Mouse (Mus musculus) embryonic facial prominence, embryonic 14.5 days (tissue): ENCODE data around the gene Cdyl. TPM values are rescaled to one million over a fixed set of nuclear protein-coding genes. Genes with fewer than 3 reads are reported as not detected.

Experiments used
- ATAC-seq: fragments of 200-750 bp; cut with Nextera tagmentation; 2 replicates; pipeline ENCODE4 v1.8.0; 2017; ENCODE audit warnings: low read depth, moderate number of reproducible peaks, moderate TSS enrichment
- DNase-seq: peaks from one replicate; pipeline ENCODE4 v3.0.0-alpha.2; 2015; ENCODE audit warnings: low spot score
- H3K27ac ChIP-seq: fragments of 300-500 bp; sonication (generic); replicated peaks from 2 replicates; pipeline ENCODE4 v1.5.1; 2014; ENCODE audit warnings: low read depth, mild to moderate bottlenecking, low read length, moderate library complexity
- H3K27me3 ChIP-seq: fragments of 300-500 bp; sonication (generic); replicated peaks from 2 replicates; pipeline ENCODE4 v1.6.1; 2014; ENCODE audit warnings: low read length; ENCODE audit not compliant: control insufficient read depth, insufficient read depth
- H3K36me3 ChIP-seq: fragments of 300-500 bp; sonication (generic); 2 replicates; pipeline ENCODE4 v1.6.1; 2014; ENCODE audit warnings: low read length, mixed read lengths; ENCODE audit not compliant: control insufficient read depth, insufficient read depth
- H3K4me1 ChIP-seq: fragments of 300-500 bp; sonication (generic); 2 replicates; pipeline ENCODE4 v1.6.1; 2014; ENCODE audit warnings: antibody characterized with exemption, low read length; ENCODE audit not compliant: control insufficient read depth, insufficient read depth
- H3K4me2 ChIP-seq: fragments of 300-500 bp; sonication (generic); 2 replicates; pipeline ENCODE4 v1.6.1; 2014; ENCODE audit warnings: low read depth, mild to moderate bottlenecking, low read length, moderate library complexity, mixed read lengths
- H3K4me3 ChIP-seq: fragments of 300-500 bp; sonication (generic); 2 replicates; pipeline ENCODE4 v1.5.1; 2014; ENCODE audit warnings: low read depth, mild to moderate bottlenecking, low read length
- H3K9ac ChIP-seq: fragments of 300-500 bp; sonication (generic); 2 replicates; pipeline ENCODE4 v1.6.1; 2014; ENCODE audit warnings: low read depth, mild to moderate bottlenecking, low read length, moderate library complexity, mixed read lengths
- H3K9me3 ChIP-seq: fragments of 300-500 bp; sonication (generic); 2 replicates; pipeline ENCODE4 v1.6.1; 2016; ENCODE audit warnings: low read length; ENCODE audit not compliant: control insufficient read depth
- WGBS: fragments of 180-500 bp; shearing (Covaris S2); extraction: QIAGEN DNeasy Blood & Tissue Kit; methylation state at CpG from one replicate; pipeline ENCODE4 v1.1.7; 2014; 5-methylcytosine and 5-hydroxymethylcytosine counted together
- polyA plus RNA-seq: library from polyadenylated mRNA; unstranded; fragments of >200 nt; fragmentation: Nextera tagmentation; extraction: Ambion mirVana; gene quantifications from 2 replicates; pipeline ENCODE4 v1.2.1, GENCODE M21; 2014

Gene Cdyl
- polyA plus RNA-seq, 1 experiment from 2014 or later, result 17.5 TPM

DNA sequence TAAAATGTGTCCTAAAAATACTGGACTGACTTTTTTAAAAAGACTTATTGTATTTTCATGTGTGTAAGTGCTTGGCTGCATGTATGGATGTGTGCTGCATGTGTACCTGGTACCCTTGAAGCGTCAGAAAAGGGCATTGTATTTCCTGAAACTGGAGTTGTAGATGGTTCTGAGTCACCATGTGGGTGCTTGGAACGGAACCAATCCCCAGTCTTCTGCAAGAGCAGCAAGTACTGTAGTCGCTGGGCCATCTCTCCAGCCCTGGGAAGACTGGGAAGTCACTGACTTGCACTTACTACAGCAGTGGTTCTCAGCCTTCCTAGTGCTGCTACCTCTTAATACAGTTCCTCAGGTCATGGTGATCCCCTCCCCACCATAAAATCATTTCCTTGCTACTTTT lies 122.1 kb downstream of the Cdyl start:
- no peak overlapping the region for H3K4me3 ChIP-seq
- H3K9me3 ChIP-seq, result no peaks in the 10 kb centered on the region
- H3K4me1 ChIP-seq, result peaks cover 5% of the 10 kb centered on the region; the same call in 1 of the 2 replicates
- WGBS, result 76% methylated on average over 3 of the region's 3 CpGs
- ATAC-seq (no peak), DNase-seq (no peak)
- no peak overlapping the region for H3K9ac ChIP-seq
- H3K27ac ChIP-seq, result no peak overlapping the region
- no peak overlapping the region for H3K4me2 ChIP-seq
- no peaks in the 10 kb centered on the region for H3K36me3 ChIP-seq
- no peaks in the 10 kb centered on the region for H3K27me3 ChIP-seq

DNA sequence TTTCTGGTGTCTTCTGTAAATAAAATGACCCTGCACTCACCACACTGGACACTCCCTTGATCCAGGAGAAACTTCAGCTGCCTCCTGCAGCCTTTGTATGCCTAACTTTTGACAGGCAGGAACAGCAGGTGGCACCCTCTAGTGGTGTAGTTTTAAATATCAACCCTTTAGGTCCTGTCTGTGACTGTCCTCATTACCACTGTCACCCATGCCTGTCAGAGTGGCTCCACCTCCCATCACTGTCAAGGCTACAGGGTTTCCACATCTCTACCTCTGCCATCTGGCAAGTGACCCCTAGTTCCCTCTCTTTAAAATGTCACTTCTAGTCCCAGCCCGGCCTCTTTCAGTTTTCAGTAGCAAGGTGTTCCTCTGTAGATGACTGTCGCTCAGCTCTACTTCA lies 123.3 kb downstream of the Cdyl start:
- Histone ChIP-seq H3K4me1 (0 out of 2 replicates have a peak, but pooled peaks cover 5% of the 10 kb centered on the region), H3K4me3 (no peak overlapping the region), H3K9ac (no peak overlapping the region), H3K27me3 (no peaks in the 10 kb centered on the region), H3K9me3 (no peaks in the 10 kb centered on the region), H3K27ac (no peak overlapping the region), H3K4me2 (no peak overlapping the region), H3K36me3 (no peaks in the 10 kb centered on the region)
- 81% methylated on average over 2 of the region's 2 CpGs for WGBS
- ATAC-seq (no peak), DNase-seq (peak; percentile 51)

DNA sequence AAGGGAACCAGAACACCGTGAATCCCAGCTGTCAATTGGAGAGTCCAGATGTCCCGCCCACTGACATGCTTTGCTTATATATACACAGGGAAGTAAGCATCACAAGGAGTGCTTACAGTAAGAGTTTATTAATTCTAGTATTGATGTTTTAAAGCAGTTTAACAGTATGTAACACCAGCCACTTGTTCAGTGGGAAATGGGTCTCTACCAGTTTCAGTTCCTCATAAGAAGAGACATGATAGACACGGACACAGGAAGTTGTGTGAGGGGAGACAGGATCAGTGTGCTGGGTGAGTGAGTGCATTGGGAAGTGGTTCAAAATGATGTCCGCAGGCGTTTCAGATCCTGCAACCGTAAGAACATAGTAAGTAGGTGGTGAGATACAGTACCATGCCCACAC lies 123.9 kb downstream of the Cdyl start:
- Histone ChIP-seq H3K27me3 (no peaks in the 10 kb centered on the region), H3K36me3 (no peaks in the 10 kb centered on the region), H3K9ac (no peak overlapping the region), H3K27ac (no peak overlapping the region), H3K4me1 (0 out of 2 replicates have a peak, but pooled peaks cover 5% of the 10 kb centered on the region), H3K9me3 (no peaks in the 10 kb centered on the region), H3K4me3 (no peak overlapping the region), H3K4me2 (no peak overlapping the region)
- ATAC-seq, result no peak
- no peak for DNase-seq
- 78% methylated on average over 6 of the region's 6 CpGs for WGBS

DNA sequence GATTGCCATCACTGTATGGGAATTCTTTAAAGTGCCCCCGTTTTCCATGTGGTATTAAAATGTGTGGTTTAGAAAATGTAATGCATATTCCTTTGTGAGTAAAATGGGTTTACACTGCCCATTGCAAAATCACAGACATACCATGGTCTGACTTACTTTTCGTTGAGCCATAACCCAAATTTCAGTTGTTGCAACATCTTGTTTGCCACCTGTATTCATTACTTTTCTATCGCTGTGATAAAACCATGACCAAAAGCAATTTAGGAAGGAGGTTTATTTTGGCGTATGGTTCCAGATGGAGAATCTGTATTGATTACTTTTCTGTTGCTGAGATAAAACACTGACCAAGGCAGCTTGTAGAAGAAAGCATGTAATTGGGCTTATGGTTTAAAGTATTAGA lies 124.6 kb downstream of the Cdyl start:
- no peaks in the 10 kb centered on the region for H3K36me3 ChIP-seq
- no peaks in the 10 kb centered on the region for H3K9me3 ChIP-seq
- ATAC-seq, result no peak
- DNase-seq, result no peak
- 79% methylated on average over 4 of the region's 4 CpGs for WGBS
- no peak overlapping the region for H3K9ac ChIP-seq
- H3K4me3 ChIP-seq, result no peak overlapping the region
- H3K4me1 ChIP-seq, result 0 out of 2 replicates have a peak, but pooled peaks cover 5% of the 10 kb centered on the region
- no peak overlapping the region for H3K27ac ChIP-seq
- no peak overlapping the region for H3K4me2 ChIP-seq
- H3K27me3 ChIP-seq, result no peaks in the 10 kb centered on the region

DNA sequence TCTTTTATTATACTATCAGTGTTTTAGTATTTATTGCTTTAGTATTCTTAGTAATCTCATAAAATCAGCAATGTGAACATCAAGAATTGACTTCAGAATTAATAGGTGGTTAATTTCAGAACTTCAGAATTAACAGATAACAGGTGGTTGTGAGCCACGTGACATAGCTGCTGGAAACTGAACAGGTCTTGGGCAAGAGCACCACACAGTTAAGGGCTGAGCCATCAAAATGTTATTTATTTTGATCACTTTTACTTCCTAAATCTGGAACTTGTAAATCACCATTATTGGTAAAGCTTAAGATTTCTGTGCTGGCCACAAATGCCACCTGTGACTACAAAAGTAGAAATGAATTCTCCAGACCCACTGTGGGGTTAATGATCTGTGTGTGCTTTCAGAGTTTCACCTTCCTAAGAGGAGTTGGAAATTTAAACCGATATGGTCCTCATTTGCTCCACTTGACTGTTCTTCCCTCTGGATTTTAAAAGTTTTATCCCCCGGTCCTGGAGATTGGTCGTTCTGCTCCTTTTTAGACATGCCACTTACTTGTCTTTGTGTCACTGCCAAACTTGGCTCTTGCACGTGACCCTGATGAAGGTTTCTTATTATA lies 125.8 kb downstream of the Cdyl start:
- ATAC-seq (no peak), DNase-seq (no peak)
- no peaks in the 10 kb centered on the region for H3K9me3 ChIP-seq
- H3K4me2 ChIP-seq, result no peak overlapping the region
- H3K4me1 ChIP-seq, result 0 out of 2 replicates have a peak, but pooled peaks cover 5% of the 10 kb centered on the region
- no peak overlapping the region for H3K4me3 ChIP-seq
- no peaks in the 10 kb centered on the region for H3K36me3 ChIP-seq
- 61% methylated on average over 5 of the region's 5 CpGs for WGBS
- no peak overlapping the region for H3K9ac ChIP-seq
- H3K27me3 ChIP-seq, result no peaks in the 10 kb centered on the region
- H3K27ac ChIP-seq, result no peak overlapping the region

DNA sequence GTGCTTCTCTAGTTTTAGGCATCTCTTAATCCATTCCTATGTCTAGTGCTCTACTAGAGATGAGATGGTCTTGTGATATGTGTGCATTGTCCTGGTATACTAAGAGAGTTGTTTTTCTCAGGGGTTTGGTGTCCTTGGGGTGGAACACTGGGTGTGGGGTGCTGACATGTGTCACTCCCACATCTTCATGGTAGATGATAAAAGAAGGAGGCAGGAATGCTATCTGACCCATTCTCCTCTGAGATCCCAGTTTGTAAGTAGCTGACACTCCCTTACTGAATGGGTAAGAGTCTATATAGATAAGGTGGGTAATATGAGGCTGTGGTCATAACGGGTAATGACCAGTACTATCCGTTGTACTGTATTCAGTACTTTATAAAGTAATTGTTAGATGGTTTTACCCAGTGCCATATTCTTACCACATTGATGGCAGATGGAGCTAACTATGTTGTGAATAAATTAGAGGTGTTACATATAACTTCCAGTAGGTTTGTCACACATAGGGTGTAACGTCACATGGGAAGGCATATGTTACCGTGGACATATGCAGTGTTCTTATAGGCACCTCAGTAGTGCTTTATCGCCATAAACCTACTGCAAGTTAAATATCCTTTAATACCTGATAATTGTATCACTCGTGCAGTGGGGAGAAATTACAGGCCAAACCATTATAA lies 127.2 kb downstream of the Cdyl start:
- Histone ChIP-seq H3K27ac (no peak overlapping the region), H3K4me1 (no peaks in the 10 kb centered on the region), H3K36me3 (no peaks in the 10 kb centered on the region), H3K4me3 (no peak overlapping the region), H3K27me3 (no peaks in the 10 kb centered on the region), H3K9ac (no peak overlapping the region), H3K9me3 (no peaks in the 10 kb centered on the region), H3K4me2 (no peak overlapping the region)
- ATAC-seq (no peak), DNase-seq (no peak)
- WGBS, result 88% methylated on average over 6 of the region's 6 CpGs

DNA sequence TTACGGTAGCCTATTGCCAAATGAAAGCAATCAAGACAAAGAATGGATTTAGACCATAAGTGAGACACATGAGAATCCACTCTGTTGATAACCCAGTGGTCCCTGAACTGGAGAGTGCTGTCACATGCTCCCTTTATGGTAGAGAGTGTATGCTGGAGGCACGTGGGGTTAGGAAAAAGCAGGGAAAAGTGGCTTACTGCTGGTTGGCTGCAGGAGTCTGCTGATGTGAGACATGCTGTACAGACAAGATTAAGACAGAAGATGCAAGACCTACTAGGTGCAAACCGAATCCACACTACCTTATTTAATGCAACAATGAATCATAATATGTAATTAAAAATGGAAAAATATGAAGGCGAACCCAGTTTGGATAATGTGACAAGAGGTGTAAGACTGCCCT lies 129.9 kb downstream of the Cdyl start:
- no peak for DNase-seq
- Histone ChIP-seq H3K27me3 (no peaks in the 10 kb centered on the region), H3K9ac (no peak overlapping the region), H3K4me2 (no peak overlapping the region), H3K4me3 (no peak overlapping the region), H3K9me3 (no peaks in the 10 kb centered on the region), H3K27ac (no peak overlapping the region), H3K36me3 (no peaks in the 10 kb centered on the region), H3K4me1 (peaks cover 2% of the 10 kb centered on the region; the same call in 1 of the 2 replicates)
- WGBS, result 82% methylated on average over 4 of the region's 4 CpGs
- ATAC-seq, result no peak

DNA sequence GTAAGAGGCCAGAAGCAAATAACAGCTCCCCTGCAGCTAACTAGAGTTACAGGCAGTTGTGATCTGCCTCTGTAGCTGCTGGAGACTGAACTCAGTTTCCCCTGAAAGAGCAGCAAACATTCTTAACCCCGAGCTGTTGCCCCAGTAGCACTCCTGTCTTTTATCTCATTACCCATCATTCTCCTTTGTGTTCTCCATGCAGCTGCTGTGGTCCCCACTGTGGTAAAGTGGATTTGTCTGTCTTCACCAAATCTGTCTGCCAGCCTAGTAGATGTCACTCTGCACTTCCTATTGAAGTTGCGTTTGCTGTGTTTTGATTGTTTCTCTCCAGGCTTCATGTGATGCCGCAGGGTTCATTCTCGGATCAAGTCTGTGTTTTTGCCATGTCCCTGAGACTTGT lies 130.8 kb downstream of the Cdyl start:
- WGBS, result 59% methylated on average over 4 of the region's 4 CpGs
- no peaks in the 10 kb centered on the region for H3K27me3 ChIP-seq
- peaks cover 2% of the 10 kb centered on the region; the same call in 1 of the 2 replicates for H3K4me1 ChIP-seq
- no peaks in the 10 kb centered on the region for H3K9me3 ChIP-seq
- ATAC-seq (no peak), DNase-seq (no peak)
- H3K4me2 ChIP-seq, result no peak overlapping the region
- H3K27ac ChIP-seq, result no peak overlapping the region
- H3K9ac ChIP-seq, result no peak overlapping the region
- no peak overlapping the region for H3K4me3 ChIP-seq
- H3K36me3 ChIP-seq, result no peaks in the 10 kb centered on the region

DNA sequence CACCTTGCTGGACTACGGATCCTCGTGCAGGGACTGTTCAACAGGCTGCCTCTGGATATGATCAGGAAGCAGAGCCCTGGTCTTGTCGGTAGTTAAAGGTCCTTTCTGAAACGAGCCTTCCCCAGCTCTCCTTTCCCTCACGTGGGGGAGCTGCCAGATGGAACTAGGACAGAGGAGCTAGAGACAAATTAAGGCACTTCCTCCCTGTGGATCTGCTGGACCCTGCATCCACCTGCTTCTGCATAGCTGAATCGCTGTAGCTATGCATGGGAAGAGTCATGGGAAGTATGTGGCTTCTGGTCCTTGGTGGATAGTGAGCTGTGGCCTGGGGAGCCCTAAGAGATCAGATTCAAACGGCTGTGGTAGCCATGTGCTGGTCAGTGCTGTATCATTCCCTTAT lies 134.7 kb downstream of the Cdyl start:
- H3K9me3 ChIP-seq, result no peaks in the 10 kb centered on the region
- H3K27me3 ChIP-seq, result no peaks in the 10 kb centered on the region
- peaks cover 2% of the 10 kb centered on the region; the same call in 1 of the 2 replicates for H3K4me1 ChIP-seq
- no peaks in the 10 kb centered on the region for H3K36me3 ChIP-seq
- no peak for ATAC-seq
- no peak overlapping the region for H3K4me2 ChIP-seq
- H3K9ac ChIP-seq, result no peak overlapping the region
- H3K27ac ChIP-seq, result no peak overlapping the region
- H3K4me3 ChIP-seq, result no peak overlapping the region
- no peak for DNase-seq
- 51% methylated on average over 7 of the region's 7 CpGs for WGBS
